27 mouse cellular contexts compared by ENCODE assay signal in genomic region chr8:71906809-71907208, GRCm38 (mm10). TPM values are rescaled to one million over a fixed set of nuclear protein-coding genes. Genes with fewer than 3 reads are reported as not detected.
"Had no signal": no experiment of that assay in that cellular context is flagged by ENCODE, and none has a peak within 500 bp of the region (broad histone marks: within the 10 kb centered on the region; RNA-seq: fewer than 3 reads in every experiment).

No protein-coding gene starts in this region.

- ATAC-seq: forebrain, embryonic 13.5 days; forebrain, embryonic 14.5 days; forebrain, embryonic 15.5 days; forebrain, embryonic 16.5 days; forebrain, postnatal 0 days had no signal

- H3K4me3 ChIP-seq: embryonic facial prominence, embryonic 10.5 days; embryonic facial prominence, embryonic 12.5 days; embryonic facial prominence, embryonic 13.5 days; embryonic facial prominence, embryonic 15.5 days; erythroblast, embryonic 14.5 days; forebrain, embryonic 10.5 days; forebrain, embryonic 12.5 days; forebrain, embryonic 13.5 days; forebrain, embryonic 15.5 days; gastrocnemius, adult 2 months; heart, adult 2 months had no signal

- H3K4me1 ChIP-seq: embryonic facial prominence, embryonic 12.5 days; embryonic facial prominence, embryonic 13.5 days; embryonic facial prominence, embryonic 15.5 days had no signal

- H3K27ac ChIP-seq: embryonic facial prominence, embryonic 10.5 days; embryonic facial prominence, embryonic 12.5 days; embryonic facial prominence, embryonic 13.5 days; embryonic facial prominence, embryonic 15.5 days; forebrain, embryonic 10.5 days; forebrain, embryonic 12.5 days; forebrain, embryonic 13.5 days; forebrain, embryonic 15.5 days; gastrocnemius, adult 2 months; heart, adult 2 months had no signal

- H3K27me3 ChIP-seq: embryonic facial prominence, embryonic 12.5 days; embryonic facial prominence, embryonic 13.5 days; embryonic facial prominence, embryonic 15.5 days; forebrain, embryonic 13.5 days; forebrain, embryonic 15.5 days had no signal

- H3K9me3 ChIP-seq: embryonic facial prominence, embryonic 10.5 days; embryonic facial prominence, embryonic 12.5 days; embryonic facial prominence, embryonic 13.5 days; embryonic facial prominence, embryonic 15.5 days; forebrain, embryonic 12.5 days; forebrain, embryonic 13.5 days; forebrain, embryonic 15.5 days had no signal

- H3K4me2 ChIP-seq: embryonic facial prominence, embryonic 12.5 days; embryonic facial prominence, embryonic 13.5 days; embryonic facial prominence, embryonic 15.5 days; forebrain, embryonic 12.5 days; forebrain, embryonic 13.5 days; forebrain, embryonic 15.5 days had no signal

- H3K9ac ChIP-seq: embryonic facial prominence, embryonic 12.5 days; embryonic facial prominence, embryonic 13.5 days; embryonic facial prominence, embryonic 15.5 days; forebrain, embryonic 12.5 days; forebrain, embryonic 13.5 days; forebrain, embryonic 15.5 days; forebrain, postnatal 0 days had no signal

- H3K36me3 ChIP-seq: embryonic facial prominence, embryonic 10.5 days; embryonic facial prominence, embryonic 12.5 days; embryonic facial prominence, embryonic 13.5 days; embryonic facial prominence, embryonic 15.5 days; forebrain, embryonic 10.5 days; forebrain, embryonic 12.5 days; forebrain, embryonic 15.5 days had no signal

- DNase-seq: cerebellum, adult 9-10 months; cerebellum, adult 9-11 months; cerebellum, postnatal 10 days; cerebellum, postnatal 14 days; cerebellum, postnatal 25 days; cerebellum, postnatal 36 days; embryo, embryonic 11 days; forebrain, postnatal 0 days; gastrocnemius, adult 2 months; gastrocnemius, postnatal 10 days; gastrocnemius, postnatal 14 days; gastrocnemius, postnatal 25 days; gastrocnemius, postnatal 36 days; heart, adult 11 months; heart, adult 18-20 months; heart, adult 2 months had no signal

RNA-seq across cellular contexts. Expression of gene Zfp882, which starts 1.6 kb away (rescaled TPM):
- polyA plus RNA-seq: erythroblast, embryonic 14.5 days had no signal

RNA-seq across cellular contexts. Expression of gene Zfp709, which starts 25.0 kb away (rescaled TPM):
- polyA plus RNA-seq: erythroblast, embryonic 14.5 days had no signal
